ENCODE assay signal across 9 mouse cellular contexts in the genomic region with DNA sequence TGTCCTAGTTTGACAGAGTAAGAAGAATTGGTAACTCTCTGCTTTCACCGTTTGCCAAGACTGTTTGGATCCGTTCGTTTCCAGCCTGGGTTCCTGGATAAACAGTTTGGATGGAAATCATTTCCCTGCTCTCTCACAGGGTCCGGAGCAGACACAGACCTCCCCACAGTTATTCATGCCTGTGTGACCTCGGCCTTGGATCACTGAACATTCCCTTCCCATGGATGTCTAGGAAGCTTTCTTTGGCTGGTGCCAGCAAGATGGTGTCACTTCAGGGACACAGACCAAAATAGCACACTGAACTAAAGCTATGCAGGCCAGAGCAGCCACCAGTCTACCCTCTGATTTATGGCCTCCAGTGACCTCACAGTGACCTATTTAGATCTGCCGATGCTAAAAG. TPM values are rescaled to one million over a fixed set of nuclear protein-coding genes. Genes with fewer than 3 reads are reported as not detected.
DNase-seq lines count a peak whose midpoint lies in the region; ATAC-seq and TF ChIP-seq lines count a peak whose summit lies in the region.
"Had no signal": no experiment of that assay in that cellular context is flagged by ENCODE, and none has a peak within 500 bp of the region (broad histone marks: within the 10 kb centered on the region; RNA-seq: fewer than 3 reads in every experiment).

No protein-coding gene starts in this region.

- no peak overlapping the region for H3K4me3 ChIP-seq in hindbrain, embryonic 16.5 days (ENCODE audit: low read length)
- H3K4me3 ChIP-seq in hindbrain, embryonic 10.5 days: no peak overlapping the region
- no peak overlapping the region for H3K4me3 ChIP-seq in kidney, adult 2 months (ENCODE audit: insufficient read depth, low read depth, low read length)
- no peak overlapping the region for H3K4me3 ChIP-seq in neural tube, embryonic 12.5 days
- H3K4me3 ChIP-seq in forebrain, embryonic 16.5 days (replicated peaks; ENCODE audit: low read length): no peak overlapping the region

- no peak overlapping the region for H3K4me2 ChIP-seq in hindbrain, embryonic 16.5 days (ENCODE audit: low read length)
- no peak overlapping the region for H3K4me2 ChIP-seq in neural tube, embryonic 12.5 days (replicated peaks)
- H3K4me2 ChIP-seq in forebrain, embryonic 16.5 days (ENCODE audit: low read length): no peak overlapping the region

- H3K9me3 ChIP-seq in hindbrain, embryonic 16.5 days (ENCODE audit: control insufficient read depth, low read length): no peaks in the 10 kb centered on the region
- no peaks in the 10 kb centered on the region for H3K9me3 ChIP-seq in hindbrain, embryonic 10.5 days
- H3K9me3 ChIP-seq in neural tube, embryonic 12.5 days: no peaks in the 10 kb centered on the region
- H3K9me3 ChIP-seq in forebrain, embryonic 16.5 days (ENCODE audit: control insufficient read depth, low read length): no peaks in the 10 kb centered on the region

- H3K9ac ChIP-seq in hindbrain, embryonic 16.5 days (ENCODE audit: low read depth, low read length): no peak overlapping the region
- H3K9ac ChIP-seq in neural tube, embryonic 12.5 days: no peak overlapping the region
- H3K9ac ChIP-seq in forebrain, embryonic 16.5 days (replicated peaks; ENCODE audit: low read depth, low read length): no peak overlapping the region

- TF ChIP-seq CTCF in kidney, adult 2 months (conservative IDR thresholded peaks at IDR 0.05; ENCODE audit: insufficient read depth, insufficient read length, low read depth, low read length): no peak

- H3K4me1 ChIP-seq in hindbrain, embryonic 16.5 days (ENCODE audit: control insufficient read depth, insufficient read depth, low read depth, low read length): peaks cover 14% of the 10 kb centered on the region
- peaks cover 33% of the 10 kb centered on the region for H3K4me1 ChIP-seq in hindbrain, embryonic 10.5 days (replicated peaks)
- H3K4me1 ChIP-seq in kidney, adult 2 months (ENCODE audit: control insufficient read depth, insufficient read depth, low read length): no peaks in the 10 kb centered on the region
- H3K4me1 ChIP-seq in neural tube, embryonic 12.5 days: peaks cover 13% of the 10 kb centered on the region; the same call in 1 of the 2 replicates
- no peaks in the 10 kb centered on the region; the same call in 1 of the 2 replicates for H3K4me1 ChIP-seq in forebrain, embryonic 16.5 days (replicated peaks; ENCODE audit: control insufficient read depth, insufficient read depth, low read length)

- no peak for DNase-seq in hindbrain, embryonic 10.5 days (ENCODE audit: low spot score)
- DNase-seq in gastrocnemius, postnatal 25 days: peak; percentile 67
- DNase-seq in kidney, adult 2 months: peak; percentile 89
- DNase-seq in thymus, postnatal 36 days: no peak
- no peak for DNase-seq in frontal cortex, postnatal 10 days (ENCODE audit: low spot score in 2 of 2)

- TF ChIP-seq POLR2A in kidney, adult 2 months (IDR thresholded peaks at IDR 0.05; ENCODE audit: low read depth, low read length): no peak

- peak; percentile 62 for ATAC-seq in hindbrain, embryonic 16.5 days
- ATAC-seq in neural tube, embryonic 12.5 days (ENCODE audit: low FRiP score, low read depth): peak; percentile 32; the same call in 1 of the 2 replicates
- ATAC-seq in forebrain, embryonic 16.5 days: no peak

- no peak overlapping the region for H3K27ac ChIP-seq in hindbrain, embryonic 16.5 days (ENCODE audit: low read depth, low read length)
- no peak overlapping the region for H3K27ac ChIP-seq in hindbrain, embryonic 10.5 days
- no peak overlapping the region for H3K27ac ChIP-seq in kidney, adult 2 months (ENCODE audit: insufficient read depth, low read depth, low read length)
- no peak overlapping the region for H3K27ac ChIP-seq in neural tube, embryonic 12.5 days
- no peak overlapping the region for H3K27ac ChIP-seq in forebrain, embryonic 16.5 days (ENCODE audit: low read length)

- no peaks in the 10 kb centered on the region for H3K36me3 ChIP-seq in hindbrain, embryonic 16.5 days (ENCODE audit: control insufficient read depth, insufficient read depth, low read length)
- H3K36me3 ChIP-seq in hindbrain, embryonic 10.5 days: no peaks in the 10 kb centered on the region
- no peaks in the 10 kb centered on the region for H3K36me3 ChIP-seq in kidney, adult 2 months (ENCODE audit: control insufficient read depth, insufficient read depth, low read length)
- H3K36me3 ChIP-seq in neural tube, embryonic 12.5 days: no peaks in the 10 kb centered on the region
- H3K36me3 ChIP-seq in forebrain, embryonic 16.5 days (ENCODE audit: control insufficient read depth, insufficient read depth): no peaks in the 10 kb centered on the region

- 24% methylated on average over 6 of the region's 6 CpGs for WGBS in hindbrain, embryonic 16.5 days
- 54% methylated on average over 6 of the region's 6 CpGs for WGBS in hindbrain, embryonic 10.5 days
- WGBS in kidney, adult 2 months: 10% methylated on average over 6 of the region's 6 CpGs
- WGBS in neural tube, embryonic 12.5 days: 11% methylated on average over 6 of the region's 6 CpGs
- 73% methylated on average over 6 of the region's 6 CpGs for WGBS in forebrain, embryonic 16.5 days

- H3K27me3 ChIP-seq in hindbrain, embryonic 16.5 days (replicated peaks; ENCODE audit: control insufficient read depth, insufficient read depth, low read length): no peaks in the 10 kb centered on the region
- H3K27me3 ChIP-seq in hindbrain, embryonic 10.5 days (ENCODE audit: insufficient read depth, poor library complexity, severe bottlenecking): no peaks in the 10 kb centered on the region; the same call in 1 of the 2 replicates
- no peaks in the 10 kb centered on the region for H3K27me3 ChIP-seq in kidney, adult 2 months (replicated peaks; ENCODE audit: control insufficient read depth, insufficient read depth, low read length)
- no peaks in the 10 kb centered on the region for H3K27me3 ChIP-seq in neural tube, embryonic 12.5 days (replicated peaks)
- no peaks in the 10 kb centered on the region for H3K27me3 ChIP-seq in forebrain, embryonic 16.5 days (replicated peaks; ENCODE audit: control insufficient read depth, insufficient read depth, low read length)
- H3K27me3 ChIP-seq: CH12.LX had no signal

RNA-seq across cellular contexts. Expression of a gene that starts 38.5 kb away (rescaled TPM):
- 19.1 and 22.8 TPM in 2 replicates for polyA plus RNA-seq in hindbrain, embryonic 16.5 days (2015; fragmentation: Nextera tagmentation; extraction: Ambion mirVana)
- polyA plus RNA-seq in hindbrain, embryonic 10.5 days (2016; fragmentation: Nextera tagmentation; extraction: Ambion mirVana): 3.7 and 6.4 TPM in 2 replicates
- total RNA-seq in gastrocnemius, postnatal 25 days (2021): 1 to 10 TPM; 2.8 to 4.9 TPM
- 1.4 and 3.7 TPM in 2 replicates for polyA plus RNA-seq in kidney, adult 2 months (2012; rRNA removed)
- 14.8 and 16.5 TPM in 2 replicates for polyA plus RNA-seq in neural tube, embryonic 12.5 days (2016; fragmentation: Nextera tagmentation; extraction: Ambion mirVana)
- polyA plus RNA-seq in forebrain, embryonic 16.5 days (2015; fragmentation: Nextera tagmentation; extraction: Ambion mirVana): 23.4 and 33.8 TPM in 2 replicates

Comparison
In these comparisons a context has a peak if more than half of its experiments do, and no peak if none do; other contexts are left out.
1. DNase-seq: peak in gastrocnemius, postnatal 25 days (single experiment) and kidney, adult 2 months (single experiment); none in hindbrain, embryonic 10.5 days (single experiment), thymus, postnatal 36 days (0 of 2) and frontal cortex, postnatal 10 days (0 of 2).